Mouse (Mus musculus) retina, postnatal 1 day (tissue): Measurements from ENCODE around the gene Rapgef3.

Source experiments
- DNase-seq: peaks from one replicate; pipeline ENCODE4 v3.0.0-alpha.2; 2012

Rapgef3 gene

GRCm38 (mm10) chr15:97767280-97768186 is at the start of gene Rapgef3:
Rapgef3 (minus strand) TSS chr15:97767972.
- DNase-seq, result peak; percentile 88

DNA sequence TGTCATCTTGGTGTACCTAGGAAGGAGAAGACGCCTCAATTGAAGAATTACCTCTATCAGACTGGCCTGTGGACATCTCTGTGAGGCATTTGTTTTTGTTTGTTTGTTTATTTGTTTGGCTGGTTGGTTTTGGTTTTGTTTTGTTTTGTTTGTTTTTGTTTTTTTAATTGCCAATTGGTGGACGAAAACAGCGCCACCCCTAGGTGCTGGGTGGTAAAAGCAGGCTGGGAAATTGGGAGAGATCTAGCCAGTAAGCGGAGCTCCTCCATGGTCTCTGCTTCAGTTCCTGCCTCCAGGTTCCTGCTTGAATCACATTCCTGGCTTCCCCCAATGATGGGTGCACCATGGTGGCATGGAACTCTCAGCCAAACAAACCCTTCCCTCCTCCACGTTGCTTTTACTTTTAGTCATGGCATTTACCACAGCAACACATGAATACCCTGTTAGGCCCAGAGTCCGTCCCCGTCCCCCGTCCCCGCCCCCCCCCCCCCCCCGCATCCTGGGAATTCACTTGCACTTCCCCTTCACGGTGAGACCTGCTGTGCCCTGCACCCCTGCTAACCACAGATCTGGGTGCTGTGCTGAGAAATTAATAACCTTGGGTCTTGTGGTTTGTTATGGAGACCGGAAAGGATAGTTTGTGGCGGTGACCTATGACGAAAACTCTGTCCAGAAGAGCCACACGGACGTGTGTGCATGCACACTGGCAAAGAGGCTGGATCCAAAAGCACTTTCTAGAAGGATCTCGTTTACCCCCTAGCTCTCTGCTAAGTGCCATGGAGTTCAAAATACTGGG is 48.6 kb upstream of the Rapgef3 start:
- DNase-seq, result no peak

GRCm38 (mm10) chr15:97815254-97815653 is 47.5 kb upstream of the Rapgef3 start:
- no peak for DNase-seq

GRCm38 (mm10) chr15:97814703-97815102 is 46.9 kb upstream of the Rapgef3 start:
- no peak for DNase-seq

DNA sequence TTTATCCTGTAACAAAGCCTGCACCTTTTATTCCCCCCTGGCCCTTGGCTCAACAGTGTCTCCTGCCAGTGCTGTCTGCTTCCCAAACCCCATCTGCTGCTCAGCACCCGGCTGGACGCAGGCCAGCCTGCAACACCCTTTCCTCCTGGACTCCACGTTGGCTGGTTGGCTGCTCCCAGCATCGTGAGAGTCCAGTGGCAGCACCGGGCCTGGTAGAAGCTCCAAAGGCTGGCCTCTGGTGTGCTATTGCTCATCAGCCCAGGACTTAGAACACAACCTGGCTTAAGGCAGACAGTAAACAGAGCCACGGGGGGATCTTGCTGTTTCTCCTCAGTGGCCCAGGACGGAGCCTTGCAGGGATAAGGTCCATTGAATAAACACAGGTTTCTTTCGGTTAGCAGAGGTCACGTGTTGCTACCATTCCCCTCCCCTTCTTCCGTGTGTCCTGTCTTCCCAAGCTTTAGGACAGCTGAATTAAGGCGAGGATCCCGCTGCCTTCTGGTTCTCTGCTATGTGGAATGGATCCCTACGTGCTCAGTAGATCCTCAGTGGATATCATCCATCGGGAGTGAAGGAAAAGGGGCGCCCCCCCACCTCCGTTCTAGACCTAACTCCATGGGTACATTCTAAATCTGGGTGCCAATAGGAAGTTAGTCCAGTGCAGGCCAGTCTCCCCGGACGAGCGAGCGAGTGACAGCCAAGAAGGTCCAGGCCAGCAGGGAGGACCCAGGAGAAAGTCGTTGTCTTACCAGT is 45.9 kb upstream of the Rapgef3 start:
- peak; percentile 58 for DNase-seq

DNA sequence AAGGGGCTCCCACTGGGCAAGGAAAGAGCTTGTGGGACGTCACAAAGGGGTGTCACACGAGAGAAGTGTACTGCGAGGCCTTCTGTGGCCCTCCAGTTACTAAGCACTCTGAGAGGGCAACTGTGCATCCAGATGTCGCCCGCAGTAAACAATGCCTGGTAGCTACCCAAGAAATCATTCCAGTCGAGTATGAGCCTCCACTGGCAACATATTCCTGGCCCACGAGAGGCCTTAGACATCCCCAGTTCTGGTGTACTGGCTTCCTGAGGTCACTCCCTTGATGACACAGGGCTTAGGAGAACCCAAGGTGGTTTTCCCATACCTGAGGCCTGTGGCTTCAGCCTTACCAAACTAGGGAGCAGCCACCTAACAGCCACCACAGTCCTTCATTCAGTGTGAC is 45.1 kb upstream of the Rapgef3 start:
- no peak for DNase-seq

DNA sequence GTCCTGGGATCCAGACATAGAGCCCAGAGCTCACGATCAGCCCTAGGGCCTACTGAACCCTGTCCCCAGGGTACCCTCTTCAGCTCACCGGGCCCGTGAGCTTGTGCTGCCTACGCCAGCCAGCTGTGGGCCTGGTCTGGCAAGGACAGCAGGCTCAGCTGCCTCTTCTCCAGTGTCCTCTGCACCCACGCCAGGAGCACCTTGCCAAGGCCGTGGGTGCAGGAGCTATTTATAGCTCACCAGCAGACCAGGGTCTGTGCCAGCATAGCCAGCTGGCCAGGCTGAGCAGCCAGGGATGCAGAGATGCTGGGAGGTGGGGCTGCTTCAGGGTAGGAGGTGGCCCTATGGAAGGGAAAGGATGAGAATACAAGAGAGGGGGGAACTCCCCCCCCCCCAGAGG is 44.4 kb upstream of the Rapgef3 start:
- DNase-seq, result no peak

- DNase-seq, result no peak
Observed at GRCm38 (mm10) chr15:97811307-97811706, 43.5 kb upstream of the Rapgef3 start.

DNA sequence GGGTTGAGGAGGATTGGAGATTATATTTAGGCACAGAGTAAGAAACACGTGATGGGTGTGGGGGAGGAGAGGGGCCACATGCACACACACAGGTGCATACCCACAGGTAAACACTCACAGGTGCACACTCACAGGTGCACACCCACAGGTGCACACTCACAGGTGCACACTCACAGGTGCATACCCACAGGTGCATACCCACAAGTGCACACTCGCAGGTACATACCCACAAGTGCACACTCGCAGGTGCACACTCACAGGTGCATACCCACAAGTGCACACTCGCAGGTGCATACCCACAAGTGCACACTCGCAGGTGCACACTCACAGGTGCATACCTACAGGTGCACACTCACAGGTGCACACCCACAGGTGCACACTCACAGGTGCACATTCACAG is 42.6 kb upstream of the Rapgef3 start:
- DNase-seq, result no peak

DNA sequence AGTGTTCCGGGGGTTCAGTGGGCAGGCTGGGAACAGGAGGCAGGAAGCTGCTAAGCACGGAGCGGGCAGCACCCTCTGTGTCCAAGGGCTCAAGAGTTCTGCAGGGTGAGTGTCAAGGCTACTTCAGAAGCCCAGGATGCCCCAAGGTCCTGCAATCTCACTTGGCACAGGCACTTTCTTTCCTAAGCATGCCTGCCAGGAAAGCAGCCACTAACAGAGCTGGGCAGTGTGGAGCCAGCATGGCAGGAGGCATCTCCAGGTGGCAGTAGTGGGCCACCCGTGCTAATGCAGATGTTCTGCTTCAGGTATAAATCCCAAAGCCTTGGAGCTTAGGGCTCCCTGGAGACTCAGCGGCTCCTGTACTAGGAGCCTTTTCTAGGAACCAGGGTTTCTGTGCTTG is 42.2 kb upstream of the Rapgef3 start:
- no peak for DNase-seq

DNA sequence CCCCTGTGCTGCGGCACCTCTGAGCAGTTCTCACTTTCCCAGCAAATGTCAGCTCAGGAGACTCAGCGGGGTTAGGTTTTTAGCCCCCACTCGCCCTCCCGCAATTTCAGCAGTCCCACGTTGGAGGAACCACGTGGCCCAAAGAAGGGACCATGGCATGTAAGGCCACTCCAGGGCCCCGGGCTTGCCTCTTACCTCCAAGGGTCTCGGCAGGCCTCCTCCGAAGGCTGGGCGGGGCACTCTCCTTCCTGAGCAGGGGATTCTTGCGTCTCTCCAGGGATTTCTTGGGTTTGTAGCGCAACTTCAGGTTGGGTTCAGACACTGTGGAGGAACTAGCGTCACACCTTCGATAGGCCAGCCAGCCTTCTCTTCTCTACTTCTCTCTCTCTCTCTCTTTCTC is 41.4 kb upstream of the Rapgef3 start:
- no peak for DNase-seq

GRCm38 (mm10) chr15:97808532-97808931 is 40.8 kb upstream of the Rapgef3 start:
- DNase-seq, result no peak

GRCm38 (mm10) chr15:97807867-97808266 is 40.1 kb upstream of the Rapgef3 start:
- no peak for DNase-seq

- DNase-seq, result peak; percentile 65
Observed at GRCm38 (mm10) chr15:97802575-97802974, 34.8 kb upstream of the Rapgef3 start.

GRCm38 (mm10) chr15:97801811-97802210 is 34.0 kb upstream of the Rapgef3 start:
- no peak for DNase-seq

- no peak for DNase-seq
Observed at GRCm38 (mm10) chr15:97800853-97801252, 33.1 kb upstream of the Rapgef3 start.

GRCm38 (mm10) chr15:97799446-97799845 is 31.7 kb upstream of the Rapgef3 start:
- DNase-seq, result no peak

DNA sequence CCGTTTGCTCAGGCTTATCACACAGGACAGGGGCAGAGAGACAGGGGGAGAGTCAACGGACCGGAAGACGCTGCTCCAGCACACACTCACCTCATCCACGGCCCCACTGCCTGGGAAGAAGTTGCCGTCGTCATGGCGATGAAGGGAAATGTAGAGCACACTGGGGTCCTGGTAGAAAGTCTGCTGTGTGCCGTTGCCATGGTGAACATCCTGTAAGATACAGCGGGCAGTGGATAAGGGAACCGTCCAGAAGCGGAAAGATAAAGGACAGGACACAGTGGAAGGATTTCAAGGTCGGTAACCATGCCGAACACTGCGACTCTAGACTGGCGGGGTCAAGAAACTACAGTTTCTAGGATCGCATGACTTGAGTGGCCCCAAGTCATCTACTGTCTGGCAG is 30.4 kb upstream of the Rapgef3 start:
- peak; percentile 79 for DNase-seq

GRCm38 (mm10) chr15:97796674-97797310 is 29.0 kb upstream of the Rapgef3 start:
- no peak for DNase-seq

- no peak for DNase-seq
Observed at GRCm38 (mm10) chr15:97795559-97796235, 27.9 kb upstream of the Rapgef3 start.

DNA sequence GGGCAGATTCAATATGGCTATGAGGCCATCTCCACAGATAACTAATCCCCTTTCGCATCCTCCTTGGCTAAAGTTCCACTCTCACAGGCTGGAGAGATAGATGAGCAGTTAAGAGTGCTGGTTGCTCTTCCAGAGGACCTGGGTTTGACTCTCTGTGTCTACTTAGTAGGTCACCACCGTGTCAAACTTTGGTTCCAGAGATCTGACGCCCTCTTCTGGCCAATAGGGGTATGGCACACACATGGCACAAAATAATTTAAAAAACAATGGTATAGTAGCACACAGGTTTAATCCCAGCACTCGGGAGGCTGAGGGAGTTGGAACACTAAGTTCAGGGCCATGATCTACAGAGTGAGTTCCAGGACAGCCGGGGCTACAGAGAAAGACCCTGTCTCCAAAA is 26.5 kb upstream of the Rapgef3 start:
- no peak for DNase-seq
